Mouse (Mus musculus) lung, postnatal 25 days (tissue): ENCODE results near the gene Tnfaip8l2.
"Not testable (repeated sequence)": the region's sequence is repeated elsewhere in the genome, so short reads cannot be mapped to it uniquely, and the experiment has no call there.

Experiments used
- DNase-seq: peaks from one replicate; pipeline ENCODE4 v3.0.0; 2022; ENCODE audit warnings: low spot score

Gene Tnfaip8l2

DNA sequence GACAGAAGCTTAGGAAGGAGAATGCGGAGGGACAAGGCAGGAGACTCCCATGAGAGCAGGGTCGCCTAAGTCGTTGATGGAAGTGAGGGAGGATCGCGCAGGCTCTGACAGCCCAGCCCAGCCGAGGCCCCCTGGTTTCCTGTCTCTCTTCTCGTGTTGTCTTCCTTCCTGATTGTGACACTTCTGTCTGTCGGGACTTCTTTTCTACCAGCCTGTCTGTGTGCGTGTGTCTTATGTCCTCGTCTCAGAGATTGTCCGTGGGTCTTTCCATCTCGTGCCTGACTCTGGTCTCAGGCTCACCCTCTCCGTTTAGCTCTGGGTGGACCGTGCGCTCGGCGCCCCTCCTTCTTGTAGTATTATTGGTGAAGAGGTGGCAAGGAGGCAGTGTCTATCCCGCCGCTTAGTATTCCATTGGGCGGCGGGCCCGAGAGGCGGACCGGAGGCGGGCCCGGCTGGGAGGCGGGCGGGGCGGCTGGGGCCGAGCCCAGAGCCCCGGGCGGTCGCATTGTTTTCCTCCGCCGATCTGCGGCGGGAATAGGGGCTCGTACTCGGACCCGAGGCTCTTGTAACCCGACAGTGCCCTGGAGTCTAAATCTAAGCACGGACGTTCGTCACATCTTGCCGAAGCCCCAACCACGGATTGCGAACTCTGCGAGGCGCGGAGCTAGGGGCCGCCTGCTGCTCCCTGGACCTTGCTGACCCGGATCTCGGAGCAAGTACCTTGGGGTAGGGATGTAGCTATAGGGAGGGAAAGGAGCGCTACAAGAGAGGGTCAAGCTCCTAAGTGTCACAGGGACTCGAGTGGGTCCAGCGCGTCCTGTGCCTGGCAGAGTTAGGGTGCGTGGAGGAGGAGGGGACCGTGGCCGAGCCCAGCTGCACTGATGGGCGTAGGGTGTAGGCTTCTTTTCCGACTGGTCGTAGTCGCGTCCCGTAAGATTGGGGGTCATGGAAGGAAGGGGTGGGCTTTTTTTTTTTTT lies 18.1 kb upstream of the Tnfaip8l2 start, which contains the start of gene Sema6c:
Gene Sema6c (plus strand): TSS at position 471 of the 977 bp plus-strand sequence.
- DNase-seq: peak; percentile 91

DNA sequence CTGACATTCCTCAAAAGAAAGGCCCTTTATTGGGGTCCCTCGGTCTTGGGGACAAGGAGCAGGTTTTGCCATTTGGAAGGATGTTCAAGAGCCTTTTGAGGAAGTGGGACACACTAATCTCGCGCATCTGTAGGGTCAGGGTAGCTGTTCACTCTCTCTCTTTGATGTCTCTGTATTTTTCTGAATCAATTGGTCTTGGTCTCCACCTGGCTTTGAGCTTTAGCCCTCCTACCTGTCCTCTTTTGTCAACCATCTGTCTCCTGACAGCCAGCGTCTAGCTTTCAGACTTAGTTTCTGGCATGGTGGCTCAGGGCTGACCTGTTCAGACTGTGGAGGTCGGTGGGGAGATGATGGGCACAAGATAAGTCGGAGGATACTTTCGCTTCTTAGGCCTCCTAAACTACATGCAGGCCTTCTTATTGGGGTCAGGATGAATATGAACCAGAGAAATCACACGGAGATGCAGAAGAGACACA lies 17.4 kb upstream of the Tnfaip8l2 start:
- DNase-seq: no peak

DNA sequence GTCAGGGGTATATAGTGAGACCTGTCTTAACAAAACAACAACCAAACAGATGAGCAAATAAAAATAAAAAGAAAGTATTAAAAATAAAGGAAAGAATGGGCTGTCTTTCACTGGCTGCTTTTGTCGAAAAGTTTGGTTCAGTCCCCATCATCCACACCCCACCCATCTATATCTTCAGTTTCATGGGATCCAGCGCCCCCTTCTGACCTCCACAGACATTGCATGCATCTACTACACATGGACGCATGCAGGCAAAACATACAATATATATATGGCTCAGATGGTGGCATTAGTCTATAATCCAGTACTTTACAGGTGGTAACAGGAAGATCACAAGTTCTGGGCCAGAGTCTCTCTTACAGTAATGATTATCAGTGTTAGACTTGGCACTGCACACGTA lies 11.7 kb upstream of the Tnfaip8l2 start:
- peak; percentile 42 for DNase-seq

DNA sequence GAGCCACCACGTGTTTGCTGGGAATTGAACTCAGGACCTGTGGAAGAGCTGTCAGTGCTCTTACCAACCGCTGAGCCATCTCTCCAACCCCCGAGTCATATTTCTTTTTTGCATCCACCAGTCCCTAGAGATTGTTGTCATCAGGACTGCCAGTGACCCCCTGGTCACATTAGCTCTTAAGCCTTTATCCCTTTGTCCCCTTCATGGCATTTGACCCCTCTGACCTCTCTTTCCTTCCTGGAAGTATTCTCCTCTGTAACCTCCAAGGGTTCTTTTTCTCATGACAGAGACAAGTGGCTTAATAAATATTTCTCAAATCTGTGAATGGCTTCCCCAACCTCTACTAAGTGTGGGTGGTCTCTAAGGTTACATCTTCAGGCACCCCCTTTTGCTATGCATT lies 5.8 kb upstream of the Tnfaip8l2 start:
- no peak for DNase-seq

DNA sequence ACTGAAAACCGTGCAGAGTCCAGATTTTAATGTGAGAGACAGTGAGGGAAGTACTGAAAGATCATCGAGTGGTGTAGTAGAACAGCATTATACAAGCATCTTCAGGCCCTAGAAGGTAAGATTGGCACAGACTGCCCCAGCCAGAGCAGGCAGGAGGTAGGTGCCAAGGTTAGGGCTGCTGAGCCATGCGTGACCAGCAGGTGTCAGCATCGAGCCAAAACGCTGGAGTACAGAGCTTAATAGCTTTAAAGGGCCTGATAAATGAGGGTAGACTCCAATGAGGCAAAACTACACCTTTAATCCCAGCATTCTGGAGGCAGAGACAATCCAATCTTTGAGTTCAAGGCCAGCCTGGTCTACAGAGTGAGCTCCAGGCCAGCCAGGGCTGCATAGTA lies 454 bp upstream of the Tnfaip8l2 start:
- peak; percentile 91 for DNase-seq

DNA sequence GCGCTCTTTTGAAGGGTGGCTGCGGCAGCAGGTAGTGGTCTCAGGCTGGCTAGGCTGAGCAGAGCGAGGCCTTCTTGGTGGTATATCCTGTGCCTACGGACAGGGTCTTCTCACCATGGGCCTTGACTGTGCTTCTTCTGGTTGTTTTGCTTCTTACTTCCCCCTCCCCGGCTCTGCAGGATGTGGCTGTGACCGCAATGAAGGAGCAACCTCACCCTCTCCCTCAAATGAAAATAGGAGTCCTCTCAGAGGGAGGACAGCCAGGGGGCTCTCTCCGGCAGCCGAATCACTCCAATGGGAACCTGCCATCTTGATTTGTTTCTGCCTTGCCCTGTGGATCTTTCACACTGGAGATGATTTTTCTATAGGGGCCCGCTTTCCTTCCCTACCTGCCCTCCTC lies 686 bp downstream of the Tnfaip8l2 start:
- DNase-seq: peak; percentile 64

DNA sequence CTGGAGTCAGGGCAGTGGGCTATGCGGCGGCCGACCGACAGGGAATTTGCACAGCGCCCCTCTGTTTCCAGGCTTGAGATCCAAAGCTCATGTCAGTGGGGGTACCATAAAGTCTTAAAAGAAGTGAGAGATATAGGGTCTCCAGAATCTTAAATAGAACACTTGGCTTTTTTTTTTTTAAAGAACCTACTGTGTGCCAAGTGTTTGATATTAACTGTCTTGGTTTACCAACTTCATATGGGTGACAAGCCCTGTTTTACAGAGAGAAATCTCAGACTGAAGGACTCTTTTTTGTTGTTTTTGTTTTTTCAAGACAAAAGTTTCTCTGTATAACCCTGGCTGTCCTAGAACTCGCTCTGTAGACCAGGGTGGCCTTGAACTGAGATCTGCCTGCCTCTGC lies 1.4 kb downstream of the Tnfaip8l2 start:
- DNase-seq: no peak

DNA sequence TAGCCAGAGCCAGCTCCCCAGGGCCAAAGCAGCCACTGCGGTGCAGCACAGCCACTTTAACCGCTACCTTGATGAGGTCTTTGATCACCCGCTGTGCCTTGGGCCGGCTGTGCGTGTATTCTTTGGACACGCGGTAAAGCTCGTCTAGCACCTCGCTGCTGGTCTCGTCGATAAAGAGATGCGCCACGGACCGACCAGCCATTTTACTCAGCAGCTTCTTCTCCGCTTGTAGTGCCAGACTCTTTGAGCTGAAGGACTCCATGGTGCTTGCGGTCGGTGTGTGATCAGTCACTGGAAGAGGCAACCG lies 1.9 kb downstream of the Tnfaip8l2 start:
- DNase-seq: no peak

DNA sequence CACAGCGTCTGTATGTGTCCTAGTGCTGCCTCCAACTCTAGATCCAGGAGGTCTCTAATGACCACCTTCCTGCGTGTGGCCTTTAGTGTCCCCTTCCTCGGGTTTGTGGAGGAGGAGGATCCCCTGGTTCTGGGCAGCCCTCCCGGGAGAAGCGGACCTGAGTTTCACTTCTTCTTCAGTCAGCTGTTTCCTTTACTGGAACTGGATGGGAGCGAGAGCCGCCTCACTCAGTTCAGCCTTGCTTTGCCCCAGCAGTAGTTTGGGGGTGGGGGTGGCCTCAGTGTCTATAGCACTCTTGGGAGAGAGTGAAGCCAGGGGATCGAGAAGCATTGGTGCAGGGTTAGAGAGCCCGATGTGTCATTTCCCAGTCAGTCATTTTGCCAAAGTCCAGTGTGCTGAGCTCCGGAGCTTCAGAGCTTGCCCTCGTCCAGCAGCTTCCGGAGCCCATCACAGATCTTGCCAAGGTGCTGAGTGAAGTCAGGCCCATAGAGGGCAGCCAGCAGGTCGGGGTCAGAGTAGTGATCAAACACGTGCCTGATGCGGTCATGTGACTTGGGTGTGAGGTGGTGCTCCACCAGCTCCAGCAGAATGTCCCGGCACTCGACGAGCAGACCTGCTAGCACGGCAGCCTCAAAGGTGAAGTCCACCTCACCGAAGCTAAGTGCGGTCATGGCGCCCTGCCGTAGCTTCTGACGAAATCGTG lies 2.4 kb downstream of the Tnfaip8l2 start:
- DNase-seq: no peak

DNA sequence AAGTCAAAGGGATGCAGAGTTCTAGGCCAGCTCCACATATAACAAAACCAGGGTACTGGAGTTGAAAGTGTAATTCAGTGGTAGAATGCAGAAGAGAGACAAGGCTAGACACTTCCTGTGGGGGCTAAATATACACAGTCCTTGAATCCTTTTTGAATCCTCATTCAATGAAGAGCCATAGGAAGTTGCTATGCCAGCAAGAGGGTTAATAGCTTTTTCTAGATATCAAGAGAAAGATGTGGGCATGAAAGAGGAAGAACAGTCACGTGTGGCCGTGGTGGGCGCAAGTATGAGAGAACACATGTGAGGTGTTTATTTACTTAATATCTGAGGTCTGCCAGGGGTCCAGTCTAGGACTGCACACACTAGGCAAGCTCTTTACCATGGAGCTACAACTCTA lies 5.8 kb downstream of the Tnfaip8l2 start:
- DNase-seq: no peak

DNA sequence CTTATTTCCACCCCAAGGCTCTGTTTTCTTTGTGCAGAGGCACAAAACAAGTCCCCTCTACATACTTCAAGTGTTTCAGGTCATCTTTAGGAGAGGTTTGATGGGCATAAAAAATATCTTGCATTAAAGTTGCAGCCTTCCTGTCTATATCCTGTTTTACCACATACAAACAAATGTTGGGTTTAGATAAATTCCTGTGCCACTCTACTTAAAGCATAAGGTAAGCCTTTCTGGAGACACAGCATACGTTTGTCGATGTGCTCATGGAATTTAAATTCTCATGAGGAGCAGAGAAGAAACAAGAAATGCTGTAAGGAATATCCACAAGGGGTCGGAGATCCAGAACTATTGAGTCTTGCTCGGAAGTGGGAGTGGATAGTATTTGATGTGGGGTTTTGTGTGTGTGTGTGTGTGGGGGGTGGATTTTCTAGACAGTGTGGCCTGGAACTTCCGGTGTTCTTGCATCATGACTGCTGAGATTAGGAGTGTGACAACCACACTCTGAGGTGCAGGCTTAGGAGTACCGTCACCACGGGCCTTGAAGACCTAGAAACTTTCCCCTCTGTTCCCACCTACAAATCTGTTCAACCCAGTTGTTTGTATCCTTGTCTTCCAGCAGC lies 6.6 kb downstream of the Tnfaip8l2 start:
- peak; percentile 21 for DNase-seq

DNA sequence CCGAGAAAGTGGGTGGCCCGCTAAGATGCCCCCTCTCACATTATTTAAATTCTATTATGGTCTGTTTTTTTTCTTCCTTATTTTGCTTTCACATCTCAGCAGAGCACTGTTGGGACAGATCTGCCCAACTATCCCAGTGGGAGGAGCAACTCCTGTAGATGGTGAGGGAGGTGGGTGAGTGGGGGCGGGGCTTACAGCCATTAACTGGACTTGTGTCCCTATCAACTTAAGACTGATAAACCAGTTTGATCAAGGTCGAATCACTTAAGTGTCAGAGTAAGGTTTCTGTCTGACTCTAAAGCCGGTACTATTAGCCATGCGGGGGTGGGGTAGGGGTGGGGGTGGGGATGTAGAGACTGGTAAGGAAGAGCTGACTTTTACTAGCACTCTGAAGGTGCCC lies 7.1 kb downstream of the Tnfaip8l2 start:
- DNase-seq: peak; percentile 60

DNA sequence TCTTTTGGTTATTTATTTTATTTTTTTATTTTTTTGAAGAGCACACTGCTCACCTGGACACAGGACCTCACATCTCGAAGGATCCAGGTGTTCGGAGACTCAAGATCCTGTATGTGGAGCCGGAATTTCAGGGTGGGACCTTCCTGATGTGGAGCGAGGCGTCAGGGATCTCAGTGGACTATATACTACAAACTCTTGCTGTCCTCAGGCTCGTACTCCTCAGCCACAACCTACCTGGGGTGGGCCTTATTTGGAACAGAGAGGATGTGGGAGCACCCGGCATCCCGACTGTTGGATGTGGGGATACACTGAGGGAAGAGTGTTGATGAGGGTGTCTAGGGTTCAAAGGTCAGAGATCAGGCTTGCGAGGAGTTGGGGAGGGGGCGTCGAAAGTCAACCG lies 8.0 kb downstream of the Tnfaip8l2 start:
- not testable (repeated sequence) for DNase-seq

DNA sequence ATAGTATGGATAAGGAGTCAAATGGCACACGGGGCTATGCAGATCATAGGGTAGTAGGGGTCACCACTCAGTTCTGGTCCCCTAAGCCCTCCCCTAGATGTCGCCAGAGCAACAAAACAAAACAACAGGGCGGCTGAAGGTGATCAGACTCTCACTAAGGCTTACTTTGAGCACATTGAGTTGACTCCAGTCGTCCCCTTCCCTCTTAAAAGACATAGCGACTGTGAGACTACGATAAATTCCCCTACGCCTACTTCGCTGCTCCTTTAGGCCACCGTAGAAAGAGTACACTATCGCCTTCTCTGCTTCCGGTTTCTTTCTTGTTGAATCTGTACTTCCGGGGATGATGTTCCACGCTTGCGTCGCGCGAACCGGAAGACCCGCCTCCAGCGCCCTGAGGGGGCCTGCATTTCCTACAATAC lies 8.5 kb downstream of the Tnfaip8l2 start, which contains the start of the genes Scnm1 and Lysmd1:
Gene Scnm1 (minus strand): TSS at position 332 of the 422 bp plus-strand sequence.
Gene Lysmd1 (plus strand): TSS at position 409 of the 422 bp plus-strand sequence.
- peak; percentile 96 for DNase-seq

DNA sequence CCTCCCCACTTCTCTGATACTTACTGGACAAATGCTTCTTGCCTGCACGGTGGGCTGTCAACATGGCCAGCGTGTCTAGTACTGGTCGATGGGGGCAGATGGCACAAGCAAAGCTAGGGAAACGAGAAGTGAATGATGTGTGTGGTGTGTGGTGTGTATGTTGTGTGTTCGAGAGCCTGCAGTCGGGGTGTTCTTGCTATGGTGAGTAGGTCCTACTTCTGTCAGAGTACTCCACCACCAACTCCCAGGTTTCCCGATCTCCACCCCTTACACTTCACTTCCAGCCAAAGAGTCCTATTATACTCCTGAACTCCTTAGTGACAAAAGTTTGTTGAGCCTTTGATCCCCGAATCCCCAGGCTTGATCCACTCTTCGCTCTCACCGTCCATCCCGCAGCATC lies 9.0 kb downstream of the Tnfaip8l2 start:
- DNase-seq: no peak

DNA sequence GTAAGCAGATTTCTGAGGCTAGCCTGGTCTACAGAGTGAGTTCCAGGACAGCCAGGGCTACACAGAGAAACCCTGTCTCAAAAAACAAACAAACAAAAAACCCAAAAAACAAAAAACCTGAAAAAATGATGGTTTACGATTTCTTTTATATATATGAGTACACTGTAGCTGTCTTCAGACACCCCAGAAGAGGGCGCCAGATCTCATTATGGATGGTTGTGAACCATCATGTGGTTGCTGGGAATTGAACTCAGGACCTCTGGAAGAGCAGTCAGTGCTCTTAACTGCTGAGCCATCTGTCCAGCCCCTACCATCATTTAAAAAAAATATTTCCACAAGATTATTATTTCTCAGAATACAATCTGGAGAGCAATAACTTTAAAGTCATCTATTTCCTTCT lies 9.8 kb downstream of the Tnfaip8l2 start:
- not testable (repeated sequence) for DNase-seq

DNA sequence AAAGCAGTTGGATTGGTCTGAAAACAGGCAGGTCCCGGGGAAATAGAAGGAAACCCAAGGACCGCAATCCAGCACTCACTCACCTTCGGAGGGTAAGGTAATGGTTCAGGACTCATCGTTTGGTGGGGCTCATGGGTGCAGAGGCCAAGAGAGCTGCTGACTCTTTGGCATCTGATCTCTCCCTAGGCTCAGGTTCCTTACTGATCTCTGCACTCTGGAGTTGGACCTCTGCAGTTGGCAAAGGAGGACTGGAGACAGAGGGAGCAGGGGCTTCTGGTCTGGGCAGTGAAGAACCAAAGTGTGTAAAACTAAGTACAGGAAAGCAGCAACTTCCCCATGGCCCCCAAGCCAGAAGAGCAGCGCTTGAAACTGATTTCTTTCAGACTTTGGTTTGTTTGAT lies 12.1 kb downstream of the Tnfaip8l2 start:
- DNase-seq: no peak

DNA sequence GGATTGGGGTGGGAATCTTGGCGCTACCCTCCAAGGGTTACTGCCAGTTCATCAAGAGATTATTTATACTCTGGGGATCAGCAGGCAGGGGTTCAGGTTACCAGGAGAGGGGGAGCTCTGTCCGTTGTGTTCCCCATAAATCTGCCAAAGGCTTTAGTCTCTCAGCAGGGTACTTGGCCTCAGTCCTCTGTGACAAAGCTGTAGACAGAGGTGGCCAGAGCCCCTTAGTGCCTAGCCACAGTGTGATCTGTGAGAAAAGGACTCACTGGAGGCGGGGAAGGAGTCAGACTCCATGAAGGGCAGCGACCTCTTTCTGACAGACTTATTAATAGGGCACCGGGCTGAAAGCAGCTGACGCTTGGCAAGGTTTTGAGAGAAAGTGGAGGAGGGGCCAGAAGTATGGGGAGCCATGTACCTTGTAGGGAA lies 12.9 kb downstream of the Tnfaip8l2 start:
- no peak for DNase-seq

DNA sequence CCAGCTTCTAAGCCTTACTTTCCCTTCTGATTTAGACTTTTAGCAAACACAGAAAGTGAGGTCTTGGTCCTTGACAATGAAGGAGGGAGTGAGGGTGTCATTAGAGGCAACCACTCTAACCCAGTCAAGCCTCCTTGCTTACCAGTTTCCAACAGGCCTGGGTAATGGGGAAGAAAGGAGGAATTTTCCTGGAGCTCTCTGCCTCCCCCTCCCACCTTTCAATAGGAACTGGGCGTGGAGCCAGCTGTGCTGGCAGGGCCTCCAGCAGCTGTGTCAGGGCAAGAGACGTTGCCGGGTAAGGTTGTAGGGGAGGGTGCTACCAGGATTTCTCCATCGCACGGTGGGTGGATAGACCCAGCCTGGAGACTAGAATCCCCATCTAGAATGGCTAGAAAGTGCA lies 17.2 kb downstream of the Tnfaip8l2 start:
- peak; percentile 61 for DNase-seq

DNA sequence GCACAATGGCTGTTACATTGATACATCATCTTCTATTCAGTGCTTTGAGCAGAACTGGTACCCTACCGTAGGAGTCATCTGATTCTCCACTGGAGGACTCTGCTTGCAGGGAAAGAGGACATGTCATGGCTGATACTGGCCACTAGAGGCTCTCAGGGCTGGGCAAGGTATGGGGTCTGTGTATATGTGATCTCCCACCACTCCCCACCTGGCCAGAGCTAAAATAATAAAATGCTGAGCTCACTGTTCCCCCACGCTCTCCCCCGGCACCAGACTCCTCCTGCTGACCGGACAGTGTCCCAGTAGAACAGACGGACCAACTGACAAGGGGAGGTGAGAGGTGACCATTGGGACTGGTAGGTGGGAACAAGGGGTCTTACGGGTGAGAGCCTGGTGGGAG lies 17.9 kb downstream of the Tnfaip8l2 start, which contains the start of gene Tmod4:
Gene Tmod4 (plus strand): TSS at position 231 of the 400 bp plus-strand sequence.
- no peak for DNase-seq

DNA sequence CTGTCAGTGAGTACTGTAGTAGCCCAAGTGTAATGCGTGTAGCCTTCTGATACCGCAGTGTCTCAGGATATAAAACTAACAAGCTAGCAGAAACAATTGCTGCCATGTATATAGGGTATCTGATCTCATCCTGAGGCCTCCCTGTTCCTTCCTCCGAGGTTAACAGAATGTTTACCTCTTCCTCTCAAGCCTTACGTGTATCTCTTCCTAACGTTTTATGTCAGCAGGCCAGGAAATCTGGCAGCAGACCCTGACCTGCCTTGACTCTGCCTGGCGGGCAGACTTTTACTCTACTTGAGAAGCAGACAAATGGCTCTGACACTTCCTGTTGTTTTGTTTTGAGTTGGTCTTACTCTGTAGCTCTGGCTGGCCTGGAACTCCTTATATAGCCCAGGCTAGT lies 20.6 kb downstream of the Tnfaip8l2 start:
- peak; percentile 37 for DNase-seq

DNA sequence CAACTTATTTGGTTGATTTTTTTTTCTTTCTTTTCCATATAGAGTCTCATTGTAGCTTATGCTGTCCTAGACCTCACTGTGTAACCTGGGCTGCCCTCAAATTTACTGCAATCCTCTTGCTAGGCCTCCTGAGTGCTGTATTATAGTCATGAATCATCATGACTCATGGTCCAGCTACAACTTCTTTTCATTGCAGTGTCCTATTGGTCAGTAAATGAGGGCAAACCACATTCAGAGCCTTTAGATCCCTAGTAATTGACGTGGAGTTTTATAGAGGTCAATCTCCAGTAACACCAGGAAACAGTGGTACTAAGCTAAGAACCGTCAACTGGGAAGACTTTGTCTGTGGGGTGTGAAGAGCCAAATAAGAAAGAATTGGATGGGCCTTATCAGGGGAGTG lies 24.4 kb downstream of the Tnfaip8l2 start:
- DNase-seq: no peak
